Mouse (Mus musculus) cortical plate, adult 2 months (tissue): ENCODE results near the gene Helz2.

Experiments
- CTCF ChIP-seq: fragments of 200-500 bp; IDR thresholded peaks from 2 replicates; pipeline ENCODE4 v1.5.1; 2011; ENCODE audit warnings: mild to moderate bottlenecking, control low read depth, low read length; ENCODE audit not compliant: insufficient read depth; ENCODE audit errors: extremely low read depth
- POLR2A ChIP-seq: fragments of 200-500 bp; IDR thresholded peaks from 2 replicates; pipeline ENCODE4 v1.6.1; 2011; ENCODE audit warnings: mild to moderate bottlenecking, low read length, control low read depth; ENCODE audit not compliant: insufficient read depth; ENCODE audit errors: extremely low read depth

GRCm38 (mm10) chr2:181235681-181236566 is 5.9 kb downstream of the Helz2 start:
- TF ChIP-seq CTCF = no peak
- TF ChIP-seq POLR2A = no peak
